Mouse (Mus musculus) ovary, postnatal 36 days (tissue): ENCODE measurements around the gene Ablim1.
A peak's percentile ranks its signal among the peaks of the same experiment; 100 is the strongest.

Source experiments
- DNase-seq: peaks from one replicate; pipeline ENCODE4 v3.0.0; 2022; ENCODE audit warnings: low spot score, mixed read lengths

The Ablim1 gene

DNA sequence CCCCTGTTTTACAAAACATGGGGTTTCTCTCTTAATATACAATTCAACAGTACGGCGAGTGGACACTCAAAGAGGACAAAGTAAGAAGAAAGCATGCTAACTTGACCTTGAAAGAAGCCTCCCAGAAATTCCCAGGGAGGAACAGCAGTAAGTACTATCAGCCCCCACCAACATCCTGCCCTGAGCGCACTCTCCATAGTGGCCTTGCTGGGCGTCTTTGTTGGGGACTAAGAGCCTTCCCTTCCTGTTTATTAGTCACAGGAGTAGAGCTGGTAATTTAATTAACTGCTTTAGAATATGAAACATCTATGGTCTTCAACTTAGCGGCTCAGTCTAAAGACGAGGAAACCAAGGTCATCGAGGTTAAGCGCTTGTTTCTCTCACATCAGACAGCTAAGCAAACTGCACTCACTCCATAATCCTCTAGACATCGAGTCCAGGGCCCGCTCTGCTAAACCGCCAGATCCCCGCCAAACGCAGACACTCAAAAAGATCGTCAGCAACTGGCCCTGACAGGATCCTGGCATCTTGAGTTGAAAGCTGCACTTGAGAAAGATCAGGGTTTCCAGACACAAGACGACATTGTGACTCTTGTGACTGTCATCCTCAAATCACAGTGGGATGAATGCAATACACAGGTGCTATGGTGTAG lies 50.3 kb downstream of the Ablim1 start:
- DNase-seq: no peak

DNA sequence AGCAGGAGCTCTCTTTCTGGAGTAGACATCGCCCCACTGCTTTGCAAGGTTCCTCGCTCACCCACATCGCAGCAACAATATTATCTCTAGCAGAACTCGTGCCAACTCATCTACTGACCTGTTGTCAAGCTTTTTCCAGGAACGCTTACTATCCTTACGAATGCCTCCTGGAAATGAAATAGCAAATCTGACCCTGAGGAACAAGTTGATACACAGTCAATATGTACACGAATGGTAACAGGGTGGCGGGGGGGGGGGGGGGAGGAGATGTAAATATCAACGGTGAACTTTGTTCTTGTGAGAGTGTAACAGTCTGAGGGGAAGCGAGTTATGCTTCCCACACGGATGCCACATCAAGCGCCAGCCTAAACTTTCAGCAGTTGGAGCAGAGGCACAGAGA lies 56.9 kb downstream of the Ablim1 start:
- no peak for DNase-seq

DNA sequence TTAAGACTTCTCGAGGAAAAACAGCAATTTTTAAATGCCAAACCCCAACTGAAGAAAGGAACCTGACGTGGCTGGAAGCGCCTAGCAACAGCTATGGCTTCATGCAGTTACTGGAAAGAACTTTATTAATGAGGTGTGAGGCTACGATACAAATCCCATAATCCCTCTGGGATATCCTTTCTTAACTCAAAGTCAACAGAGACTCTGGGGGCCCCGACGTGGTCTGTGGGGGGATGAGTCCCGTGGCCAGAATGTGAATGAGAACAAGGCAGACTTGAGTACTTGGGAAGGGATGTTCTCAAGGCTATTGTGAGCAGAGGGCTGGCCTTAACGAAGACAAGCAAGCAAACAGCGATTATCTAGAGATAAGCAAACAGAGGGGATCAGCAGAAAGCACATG lies 58.1 kb downstream of the Ablim1 start:
- DNase-seq: no peak

DNA sequence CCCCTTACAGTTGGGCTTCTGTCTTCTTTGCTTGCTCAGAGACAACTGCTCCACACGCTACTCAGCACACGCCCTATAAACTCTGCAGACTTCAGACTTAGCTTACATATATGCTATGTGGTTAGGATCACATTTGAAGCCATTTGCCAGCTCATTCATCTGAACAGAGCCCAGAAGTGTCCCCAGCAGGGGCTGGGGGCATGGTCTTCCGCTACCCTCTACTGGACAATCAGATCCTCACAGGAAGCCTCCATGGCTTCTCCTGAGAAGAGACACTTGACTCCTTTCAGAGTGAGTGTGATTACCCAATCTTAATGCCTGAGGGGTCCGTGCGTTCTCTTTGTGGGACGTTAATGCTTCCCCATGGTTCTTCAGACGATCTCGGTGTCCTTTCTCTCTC lies 59.6 kb downstream of the Ablim1 start:
- no peak for DNase-seq

DNA sequence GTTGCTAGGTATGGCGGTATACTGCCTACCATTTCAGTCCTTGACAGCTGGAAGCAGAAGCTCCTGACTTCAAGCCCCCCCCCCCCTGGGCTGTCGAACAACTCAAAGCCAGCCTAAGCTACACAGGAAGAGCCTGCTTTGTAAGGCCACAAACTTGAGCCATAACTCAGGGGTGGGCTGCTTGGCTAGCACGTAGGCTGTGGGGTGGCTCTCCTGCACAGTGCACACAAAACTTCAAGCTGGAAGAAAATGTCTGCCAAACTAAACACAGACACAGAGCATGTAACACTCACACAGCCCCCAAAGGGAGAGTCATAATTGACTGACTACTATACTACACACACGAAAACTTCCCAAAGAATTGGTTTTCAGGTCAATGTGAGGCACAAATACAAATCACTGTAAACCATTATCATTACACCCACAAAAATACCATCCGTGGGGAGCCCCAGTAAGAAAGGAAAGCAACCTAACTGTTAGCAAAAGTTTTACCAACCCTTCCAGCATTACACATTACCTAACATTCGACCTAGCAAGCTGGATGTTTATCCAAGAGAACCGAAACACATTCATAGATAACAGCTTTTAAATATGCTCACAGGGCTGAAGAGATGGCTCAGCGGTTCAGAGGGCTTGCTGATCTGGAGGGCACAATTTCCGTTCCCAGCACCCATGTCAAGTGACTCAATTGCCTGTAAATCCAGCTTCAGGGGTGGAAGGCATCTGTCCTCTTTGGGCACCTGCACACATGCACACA lies 61.8 kb downstream of the Ablim1 start:
- no peak for DNase-seq

DNA sequence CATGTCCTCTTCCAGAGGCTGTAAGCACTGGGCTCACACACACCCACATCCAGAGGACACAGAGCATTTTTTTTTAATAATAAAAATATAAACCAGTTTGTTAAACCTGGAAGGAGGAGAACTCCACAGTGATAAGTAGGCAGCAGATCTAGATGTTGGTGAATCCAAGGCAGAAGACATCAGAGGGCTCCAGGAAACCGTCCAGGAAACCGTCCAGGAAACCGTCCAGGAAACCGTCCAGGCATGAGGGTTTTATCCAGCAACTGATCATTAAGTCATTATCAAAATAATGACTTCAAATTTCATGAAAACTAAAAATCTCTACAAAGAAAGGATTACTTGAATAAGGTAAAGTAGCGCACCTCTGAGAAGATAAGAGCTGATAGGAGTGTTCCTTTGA lies 65.9 kb downstream of the Ablim1 start:
- DNase-seq: no peak

DNA sequence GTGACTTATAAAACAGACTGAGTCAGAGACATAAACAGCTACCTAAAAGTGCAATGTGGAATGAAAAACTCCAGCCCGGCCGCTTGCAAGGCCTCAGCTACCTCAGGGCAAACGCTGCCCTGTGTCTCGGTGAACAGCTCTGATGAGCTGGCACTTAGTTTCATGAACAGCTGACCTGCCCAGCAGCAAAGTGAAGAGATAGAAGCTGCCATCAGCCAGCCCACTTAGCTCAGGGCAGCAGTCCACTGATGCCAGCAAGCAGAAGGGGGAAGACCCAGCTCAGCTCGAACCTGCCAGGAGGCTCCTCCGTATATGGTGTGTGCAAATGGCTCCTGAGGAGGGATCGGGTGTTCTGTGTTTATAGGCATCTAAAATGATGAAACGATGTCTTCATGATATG lies 67.5 kb downstream of the Ablim1 start:
- no peak for DNase-seq

DNA sequence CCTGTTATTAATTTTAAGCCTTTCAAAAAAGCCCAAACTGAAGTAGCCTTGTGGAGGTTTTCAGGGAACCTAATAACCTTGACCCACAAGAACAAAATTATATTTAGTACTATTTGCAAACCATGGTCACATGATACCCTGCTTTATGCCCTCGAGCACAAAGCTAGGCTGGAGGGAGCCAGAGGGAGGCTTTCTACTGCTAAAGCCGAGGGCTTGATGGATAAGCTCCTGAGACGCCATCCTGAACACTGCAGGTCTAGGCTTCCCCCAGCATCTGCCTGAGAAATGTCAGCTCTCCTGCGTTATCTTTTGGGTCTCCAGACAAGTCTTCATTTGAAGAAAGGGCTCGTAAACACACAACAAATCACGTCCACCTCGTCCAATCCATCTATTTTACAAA lies 70.4 kb downstream of the Ablim1 start:
- DNase-seq: no peak

DNA sequence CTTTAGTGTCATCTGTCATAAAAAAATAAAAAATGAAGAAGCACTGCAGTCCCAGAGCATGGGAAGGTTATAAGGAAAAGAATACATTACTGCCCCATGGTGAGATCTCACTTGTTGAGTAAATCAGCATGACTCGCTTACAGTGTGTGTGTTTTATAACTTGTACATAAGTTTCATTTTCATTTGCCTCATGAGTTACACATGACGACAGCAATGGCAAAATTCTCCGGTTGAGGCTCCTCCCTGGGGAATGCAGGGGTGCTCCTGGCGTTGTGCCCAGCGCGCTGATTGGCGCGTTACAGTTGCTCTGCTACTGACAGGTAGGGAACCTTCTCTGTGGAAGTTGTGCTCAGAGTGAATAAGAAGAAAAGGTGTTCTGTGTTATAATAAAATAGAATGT lies 71.1 kb downstream of the Ablim1 start:
- DNase-seq: peak; percentile 28

DNA sequence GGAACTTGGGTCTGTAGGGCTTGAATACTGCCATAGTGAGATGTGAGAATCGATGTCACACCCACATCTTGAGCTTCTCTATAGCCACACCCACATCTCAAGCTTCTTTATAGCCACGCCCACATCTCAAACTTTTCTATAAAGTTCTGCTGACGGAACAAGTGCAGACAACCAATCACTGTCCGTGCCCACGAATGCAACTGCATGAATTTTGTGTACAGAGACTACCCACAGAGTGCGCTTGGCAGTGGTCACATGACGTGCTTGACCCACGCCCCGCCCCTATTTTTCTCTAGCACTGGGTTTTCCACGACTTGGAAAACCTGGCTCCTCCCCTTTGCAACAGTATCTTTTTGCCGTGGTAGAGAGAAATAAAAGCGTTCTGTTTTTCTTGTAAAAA lies 71.5 kb downstream of the Ablim1 start:
- DNase-seq: no peak

DNA sequence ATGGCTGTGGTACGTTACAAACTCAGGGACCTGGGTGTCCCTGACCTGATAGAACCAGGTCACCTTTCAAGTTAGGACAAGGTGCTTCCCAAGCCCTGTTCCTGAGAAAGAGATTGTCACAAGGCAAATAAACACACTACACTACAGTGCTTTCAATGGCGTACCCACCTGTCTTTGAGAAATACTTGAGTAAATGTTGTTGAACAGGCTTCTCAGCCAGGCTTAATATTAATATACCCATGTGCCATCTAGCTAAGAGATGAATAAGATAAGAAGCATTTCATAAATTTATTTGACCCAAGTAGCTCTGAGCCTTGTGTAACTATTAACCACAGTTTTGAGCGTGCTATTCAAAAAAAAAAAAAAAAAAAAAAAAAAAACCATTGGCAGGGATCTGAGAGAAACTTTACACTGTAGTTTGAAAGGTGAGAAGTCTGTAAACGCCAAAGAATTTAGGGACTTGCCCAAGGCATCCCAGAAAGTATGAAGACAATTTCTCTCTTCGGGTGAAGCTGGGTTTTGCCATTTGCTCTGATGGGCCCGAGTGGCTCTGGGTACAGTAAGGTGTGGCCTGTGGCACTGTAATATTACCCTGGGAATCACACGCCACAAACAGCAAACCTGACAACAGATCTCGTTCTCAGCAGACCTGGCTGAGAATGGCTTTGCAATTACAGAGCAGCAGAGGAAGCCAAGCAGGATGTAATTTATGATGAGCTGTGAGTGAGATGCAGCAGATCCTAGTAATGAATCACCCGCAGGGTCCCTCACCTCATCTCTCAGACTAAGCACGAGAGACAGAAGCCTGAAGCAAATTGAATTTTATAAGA lies 73.1 kb downstream of the Ablim1 start:
- DNase-seq: no peak

DNA sequence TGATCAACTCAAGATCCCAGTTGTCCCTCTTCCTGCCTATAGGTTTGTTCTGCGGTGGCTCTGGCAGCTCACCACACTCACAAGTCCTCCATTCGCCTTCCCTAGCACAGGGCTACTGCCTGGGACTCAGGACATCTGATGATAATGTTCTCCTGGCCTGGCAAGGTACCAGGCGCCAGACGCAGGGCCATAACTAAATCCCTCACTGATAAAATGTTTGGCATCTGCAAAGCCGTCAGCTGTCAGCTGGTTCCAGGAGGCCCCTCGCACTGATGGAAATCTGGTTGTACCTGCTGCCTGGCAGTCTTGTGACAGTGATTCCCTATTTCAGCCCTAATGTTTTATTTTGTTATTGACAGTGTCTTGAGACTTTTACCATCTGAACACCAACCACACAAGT lies 74.5 kb downstream of the Ablim1 start:
- DNase-seq: no peak

DNA sequence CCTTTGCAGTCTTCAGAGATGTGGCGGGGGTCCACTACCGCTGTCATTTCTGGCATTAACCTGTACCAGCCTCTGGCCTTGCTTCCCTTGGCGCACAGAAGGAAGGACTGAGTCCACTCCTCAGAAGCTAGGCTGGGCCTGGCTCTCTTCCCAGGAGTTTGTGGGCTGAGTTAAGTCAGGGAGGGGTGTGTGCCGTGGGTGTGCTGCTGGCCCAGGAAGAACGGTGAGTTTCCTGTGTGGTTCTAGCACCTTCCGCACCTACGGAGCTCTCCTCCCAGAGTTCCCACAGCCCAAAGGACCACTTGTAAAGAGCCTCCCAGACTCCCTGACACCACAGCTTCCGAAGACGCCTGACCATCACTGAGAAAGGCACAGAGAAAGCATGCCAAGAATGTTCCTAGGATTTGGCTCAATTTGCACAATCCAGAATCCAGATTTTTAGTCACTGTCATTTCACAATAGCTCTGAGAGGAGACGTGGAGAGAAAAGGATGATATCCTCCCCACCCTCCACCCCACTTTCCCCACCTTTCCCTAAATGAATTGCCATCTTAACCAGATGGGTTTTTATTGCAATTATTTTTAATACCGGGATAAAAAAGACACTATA lies 75.4 kb downstream of the Ablim1 start:
- DNase-seq: peak; percentile 67

DNA sequence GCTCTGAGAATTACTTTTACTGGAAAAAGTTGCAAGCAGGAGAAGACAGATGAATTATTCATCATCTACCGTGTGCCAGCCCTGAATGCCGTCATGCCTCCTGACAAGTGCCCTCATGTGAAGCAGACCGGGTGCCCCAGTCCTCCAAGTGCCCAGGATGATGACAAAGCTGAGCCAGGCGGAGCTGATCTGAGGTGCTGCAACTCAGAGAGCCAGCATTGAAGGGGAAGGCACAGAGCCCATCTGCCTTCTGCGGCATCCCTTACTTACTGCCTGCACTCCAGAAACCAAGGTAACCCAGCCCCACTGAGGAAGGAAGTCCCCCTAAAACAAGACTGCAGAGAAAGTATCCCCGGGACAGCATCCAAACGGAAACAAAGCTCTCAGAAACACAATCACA lies 76.3 kb downstream of the Ablim1 start:
- no peak for DNase-seq

DNA sequence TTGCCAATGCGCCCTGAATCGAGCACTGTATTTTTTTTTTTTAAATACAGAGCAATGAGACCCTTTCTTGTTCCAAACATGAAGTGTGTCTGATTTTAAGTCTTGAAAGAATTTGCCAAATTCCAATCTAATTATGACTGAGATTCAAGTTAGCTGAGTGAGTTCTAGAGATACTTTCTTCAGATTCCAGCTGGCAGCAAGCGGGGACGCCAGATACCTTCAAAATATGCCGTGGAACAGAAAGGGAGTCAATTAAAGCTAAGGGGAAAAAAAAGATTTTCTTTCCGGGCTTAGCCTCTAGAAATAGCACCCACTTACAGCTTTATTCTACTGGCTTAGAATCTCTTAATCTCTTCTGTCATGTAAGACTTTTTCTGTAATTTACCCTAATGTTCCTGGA lies 77.2 kb downstream of the Ablim1 start:
- DNase-seq: no peak

DNA sequence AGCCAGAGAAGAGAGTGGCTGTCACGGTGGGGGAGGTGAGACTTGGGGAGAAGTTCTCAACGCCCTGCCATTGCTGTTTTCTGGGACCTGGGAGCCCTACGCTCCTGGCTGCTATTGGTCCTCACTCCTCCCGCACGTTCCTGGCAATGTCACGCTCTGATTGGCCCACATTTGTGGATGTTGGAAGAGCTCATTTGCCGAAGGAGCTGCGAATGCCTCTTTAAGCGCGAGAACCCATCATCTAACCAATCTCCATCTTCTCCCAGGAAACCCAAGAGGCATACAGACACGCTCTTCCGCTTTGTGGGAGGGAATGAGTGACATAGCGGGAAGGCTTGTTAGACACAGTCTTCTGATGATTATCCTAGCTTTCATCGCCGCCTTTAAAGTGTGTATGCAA lies 78.1 kb downstream of the Ablim1 start:
- DNase-seq: no peak

DNA sequence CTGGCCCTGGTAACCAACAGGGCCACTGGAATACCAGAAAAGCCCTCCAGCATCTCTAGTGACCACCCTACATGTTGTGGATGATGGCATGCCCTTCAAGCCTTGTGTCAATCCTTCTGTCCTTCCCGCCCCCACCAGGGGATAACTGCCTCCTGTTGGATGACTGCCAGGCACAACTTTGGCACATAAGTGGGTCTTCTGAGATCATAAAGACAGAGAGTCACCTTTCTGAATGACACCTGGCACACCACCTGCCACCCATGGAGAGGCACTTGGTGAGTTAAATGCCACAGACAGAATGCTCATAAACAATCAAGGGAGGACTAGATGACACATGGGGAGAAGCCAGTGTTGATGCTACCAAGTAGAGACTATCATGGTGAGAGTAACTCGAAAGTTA lies 78.8 kb downstream of the Ablim1 start:
- DNase-seq: no peak

DNA sequence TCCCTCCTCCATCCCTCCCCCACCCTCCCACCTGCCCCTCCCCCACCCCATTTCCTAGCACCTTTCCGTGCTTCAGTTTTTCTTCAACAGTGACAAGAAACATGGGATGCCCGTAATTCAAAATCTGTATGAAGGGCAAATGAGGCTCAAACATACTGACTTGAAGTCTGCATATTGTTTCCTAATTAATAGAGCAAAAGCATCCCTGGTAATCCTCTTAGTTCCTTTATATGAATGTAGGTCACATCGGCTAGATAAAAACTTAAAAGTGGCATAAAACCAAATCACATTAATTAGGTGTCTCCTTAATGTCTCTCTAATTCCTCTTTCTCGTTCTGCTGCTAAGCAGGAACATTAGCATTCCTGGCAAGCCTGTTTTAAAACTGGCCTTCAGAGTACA lies 83.7 kb downstream of the Ablim1 start:
- DNase-seq: no peak

DNA sequence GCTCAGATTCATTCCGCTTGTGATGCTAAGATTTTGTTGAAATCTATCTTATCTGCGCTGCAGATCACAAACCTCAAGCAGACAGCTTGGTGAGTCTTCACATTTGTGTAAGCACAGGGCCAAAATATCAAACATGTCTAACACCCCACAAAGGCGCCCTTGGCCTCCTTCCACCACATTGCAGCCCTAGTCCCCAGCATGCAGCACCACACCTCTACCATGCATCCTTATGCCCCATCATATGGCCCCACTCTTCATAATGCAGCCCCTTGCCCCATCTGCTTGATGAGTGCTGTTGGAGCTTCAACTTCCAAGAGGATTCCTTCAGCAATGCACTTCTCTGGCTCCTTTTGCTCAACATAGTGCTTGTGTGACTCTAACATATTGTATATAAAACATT lies 85.6 kb downstream of the Ablim1 start:
- DNase-seq: no peak

DNA sequence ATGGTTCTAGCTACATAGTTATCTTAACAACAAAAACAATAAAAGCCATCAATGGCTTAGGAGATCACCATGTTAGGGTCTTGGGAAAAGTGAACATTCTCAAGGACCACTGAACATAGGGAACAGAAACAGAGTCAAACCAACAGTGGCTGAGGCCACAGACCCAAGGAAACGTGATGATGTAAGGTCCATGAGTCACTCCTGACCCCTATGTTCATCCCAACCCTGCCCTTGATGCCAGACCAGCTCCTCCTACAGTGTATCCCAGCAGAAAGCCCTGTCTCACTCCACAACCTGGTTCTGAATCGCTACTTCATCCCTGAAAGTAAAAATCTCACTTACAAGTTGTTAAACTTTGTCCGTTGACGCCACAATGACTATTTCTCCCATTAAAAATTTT lies 86.1 kb downstream of the Ablim1 start:
- DNase-seq: no peak

DNA sequence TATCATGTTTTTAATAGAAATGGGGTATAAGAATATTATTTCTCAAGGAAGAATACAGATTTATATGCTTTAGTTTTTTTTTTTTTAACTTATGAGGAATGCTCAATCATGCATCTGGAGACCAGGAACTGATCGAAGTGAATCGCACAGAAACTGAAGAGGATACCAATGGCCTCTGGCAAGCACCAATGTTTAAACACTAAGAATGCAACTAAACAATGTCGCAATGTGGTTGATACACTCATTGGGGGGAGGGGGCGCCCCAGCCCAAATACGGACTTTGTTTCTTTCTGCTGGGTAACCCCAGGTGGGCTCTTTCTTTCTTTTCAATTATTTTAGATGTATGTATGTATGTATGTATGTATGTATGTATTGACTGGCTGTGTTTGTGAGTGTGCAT lies 90.3 kb downstream of the Ablim1 start:
- no peak for DNase-seq

DNA sequence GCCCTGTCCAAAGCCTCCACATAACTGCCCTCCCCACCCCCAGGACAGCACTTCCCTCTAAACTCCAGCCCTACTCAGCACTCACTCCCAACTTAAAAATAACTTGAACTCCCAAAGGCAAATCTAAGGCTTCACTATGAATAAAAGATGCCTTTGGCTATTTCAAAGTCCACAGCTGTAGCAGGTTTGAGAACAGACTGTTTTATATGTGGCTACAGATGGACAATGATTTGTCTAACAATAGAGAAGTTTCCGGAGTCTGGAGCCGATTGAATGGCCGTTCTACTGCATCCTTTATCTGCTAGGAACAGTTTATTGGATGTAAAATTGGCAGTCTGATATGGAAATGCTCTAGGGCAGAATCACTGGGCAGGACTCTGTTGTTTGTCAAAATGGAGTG lies 91.0 kb downstream of the Ablim1 start:
- no peak for DNase-seq

DNA sequence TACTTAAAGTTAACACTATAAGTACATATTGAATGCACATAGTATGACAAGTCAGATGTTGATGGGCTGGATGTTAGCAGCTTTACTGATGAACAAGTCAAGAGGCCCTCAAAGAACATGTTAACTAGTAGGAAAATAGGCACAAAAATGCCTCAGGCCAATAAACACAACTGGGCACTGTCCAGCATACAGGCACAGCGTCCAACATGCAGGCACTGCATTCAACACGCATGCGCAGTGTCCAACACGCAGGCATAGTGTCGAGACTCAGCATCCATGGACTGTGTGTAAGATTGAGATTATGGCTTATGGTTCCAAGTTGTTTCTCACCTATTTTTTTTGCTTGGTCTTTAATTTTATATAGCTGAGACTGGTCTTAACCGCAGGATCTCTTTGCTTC lies 92.1 kb downstream of the Ablim1 start:
- DNase-seq: no peak
